Mouse (Mus musculus) 416B (cell line): Measurements from ENCODE around the gene Wnt9a.
"Not testable (repeated sequence)": the region's sequence is repeated elsewhere in the genome, so short reads cannot be mapped to it uniquely, and the experiment has no call there.

ENCODE experiments used
- DNase-seq: peaks from one replicate; pipeline ENCODE4 v3.0.0; 2011; ENCODE audit warnings: low read depth

Gene Wnt9a

DNA sequence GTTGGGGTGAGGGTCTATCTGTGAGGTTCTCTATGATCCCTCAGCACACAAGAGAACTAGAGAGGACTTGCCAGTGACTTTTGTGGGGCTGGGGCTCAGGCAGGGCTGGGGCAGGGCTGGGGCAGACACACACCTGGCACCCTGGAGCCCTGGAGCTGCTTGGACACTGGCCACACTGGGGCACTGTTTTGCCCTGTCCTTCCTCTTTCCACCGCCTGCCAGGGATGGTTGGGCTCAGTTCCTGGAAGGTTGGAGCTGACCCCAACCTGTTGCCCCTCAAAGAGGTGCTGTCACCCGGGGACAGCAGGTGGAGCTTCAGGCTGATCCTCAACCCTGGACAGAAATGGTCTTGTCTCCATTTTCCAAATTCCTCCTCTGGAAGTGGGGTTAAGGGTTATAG is 29.2 kb downstream of the Wnt9a start:
- no peak for DNase-seq

DNA sequence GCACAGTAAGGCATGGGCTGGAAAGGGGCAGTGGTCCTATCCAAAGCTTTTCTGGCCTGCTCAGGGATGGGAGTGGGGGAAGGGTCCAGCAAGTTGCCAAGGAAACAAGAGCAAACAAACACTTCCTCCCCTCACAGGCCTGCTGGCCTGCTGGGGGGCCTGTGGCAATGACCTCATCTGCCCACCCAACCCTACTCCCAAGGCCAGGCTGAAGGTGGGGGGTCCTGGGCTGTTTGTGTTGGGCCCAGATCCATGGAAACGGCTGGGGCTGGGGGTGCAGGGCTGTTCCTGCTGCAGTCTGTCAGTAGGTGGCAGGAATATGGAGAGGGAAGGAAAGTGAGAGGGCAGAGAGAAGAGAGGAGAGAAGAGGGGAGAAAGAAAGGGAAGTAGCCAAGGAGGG is 29.7 kb downstream of the Wnt9a start:
- DNase-seq, result no peak

DNA sequence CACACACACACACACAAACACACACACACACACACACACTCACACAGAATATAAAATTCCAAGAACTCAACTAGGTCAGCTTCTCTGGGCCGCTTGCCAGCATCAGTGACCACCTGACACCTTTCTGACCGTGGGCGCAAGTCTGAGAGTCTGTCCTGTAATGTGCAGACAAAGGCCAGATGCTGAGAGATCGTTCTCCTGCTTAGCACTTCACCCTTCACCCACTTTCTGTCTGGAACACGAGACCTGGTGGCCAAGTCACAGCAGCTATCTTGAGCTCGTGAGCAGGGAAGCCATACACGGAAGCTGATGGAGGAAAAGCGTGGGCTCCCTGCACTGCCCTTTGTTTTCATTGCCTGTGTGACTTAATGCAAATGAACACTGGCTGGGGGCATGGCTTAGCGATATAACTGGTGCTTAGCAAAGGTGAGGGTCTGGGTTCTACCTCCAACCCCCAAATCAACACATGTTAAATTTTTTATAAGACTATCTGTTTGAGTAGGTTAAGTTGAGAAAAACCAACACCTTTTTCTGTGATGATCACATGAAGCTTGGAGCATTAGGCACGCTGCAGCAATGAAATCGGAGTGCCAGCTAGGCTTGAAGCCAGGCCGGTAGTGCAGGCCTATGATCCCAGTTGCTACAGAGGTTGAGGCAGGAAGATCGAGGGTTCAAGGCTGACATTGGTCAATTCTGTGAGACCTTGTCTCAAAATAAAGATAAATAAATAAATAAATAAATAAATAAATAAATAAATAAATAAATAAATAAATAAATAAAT is 31.4 kb downstream of the Wnt9a start:
- no peak for DNase-seq

DNA sequence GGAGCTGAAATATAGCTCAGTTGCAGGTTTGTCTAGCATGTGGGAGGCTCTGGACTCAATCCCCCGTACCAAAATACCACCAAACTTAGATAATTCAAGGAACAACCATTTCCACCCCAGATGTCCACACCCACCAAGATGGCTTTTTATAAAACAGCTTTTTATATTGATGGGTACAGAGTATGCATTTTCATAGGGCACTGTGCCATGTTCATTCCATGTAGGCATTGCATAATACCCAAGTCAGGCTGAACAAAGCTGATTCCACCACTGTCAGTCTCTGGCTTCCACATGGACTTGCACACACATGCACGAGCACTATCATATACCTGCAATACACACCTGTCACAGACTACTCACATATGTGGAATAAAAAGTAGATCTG is 32.0 kb downstream of the Wnt9a start:
- no peak for DNase-seq

DNA sequence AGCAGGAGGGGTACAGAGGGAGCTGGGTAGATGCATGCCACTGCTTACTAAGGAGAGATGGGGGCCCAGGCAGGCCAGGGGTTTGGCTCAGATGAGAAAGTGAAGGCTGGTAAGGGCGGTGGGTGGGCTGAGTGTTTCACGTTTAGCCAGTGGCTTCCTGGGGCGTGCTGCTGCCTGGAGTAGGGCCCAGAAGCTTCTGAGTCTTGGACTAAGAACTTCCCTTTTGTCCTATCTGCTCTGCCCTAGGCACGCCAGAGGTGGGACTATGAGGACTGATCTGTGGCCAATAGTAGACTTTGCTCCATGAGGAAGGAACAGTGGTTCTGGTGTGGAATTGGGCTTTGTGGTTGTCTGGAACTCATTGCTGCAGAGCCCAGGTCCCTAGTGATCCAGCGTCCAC is 36.2 kb downstream of the Wnt9a start:
- no peak for DNase-seq

DNA sequence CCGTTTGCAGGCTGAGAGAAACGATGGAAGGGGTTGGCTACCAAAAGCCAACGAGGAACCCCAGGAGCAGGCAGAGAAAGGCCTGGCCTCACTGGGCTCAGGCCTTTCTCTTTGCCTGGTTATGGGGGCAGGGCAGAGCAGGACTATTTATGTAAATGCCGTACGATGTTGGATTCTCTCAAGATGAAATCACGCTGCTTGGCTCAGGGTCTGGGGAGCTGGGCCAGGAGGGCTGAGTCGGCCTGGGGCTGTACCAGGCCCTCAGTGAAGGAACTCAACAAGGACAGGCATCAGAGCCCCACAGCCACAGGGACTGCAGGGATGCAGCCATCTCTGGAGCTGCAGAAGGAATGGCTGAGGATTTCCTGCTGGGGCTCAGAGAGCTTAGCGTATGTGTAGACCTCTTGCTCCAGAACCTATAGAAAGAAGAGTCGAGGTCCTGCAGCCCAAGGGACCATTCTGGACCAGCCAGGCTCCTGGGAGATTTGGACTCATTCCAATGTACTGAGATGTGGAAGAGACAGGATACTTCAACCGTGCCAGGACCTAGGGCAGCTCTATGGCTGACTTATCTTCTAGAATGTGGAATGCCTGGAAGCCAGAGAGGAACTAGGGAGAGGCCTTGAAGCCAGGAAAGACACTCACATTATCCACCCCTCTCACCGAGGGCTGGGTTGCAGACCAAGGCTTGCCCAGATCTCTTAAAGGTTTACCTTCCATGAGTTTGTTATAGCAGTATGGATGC is 39.6 kb downstream of the Wnt9a start:
- no peak for DNase-seq

DNA sequence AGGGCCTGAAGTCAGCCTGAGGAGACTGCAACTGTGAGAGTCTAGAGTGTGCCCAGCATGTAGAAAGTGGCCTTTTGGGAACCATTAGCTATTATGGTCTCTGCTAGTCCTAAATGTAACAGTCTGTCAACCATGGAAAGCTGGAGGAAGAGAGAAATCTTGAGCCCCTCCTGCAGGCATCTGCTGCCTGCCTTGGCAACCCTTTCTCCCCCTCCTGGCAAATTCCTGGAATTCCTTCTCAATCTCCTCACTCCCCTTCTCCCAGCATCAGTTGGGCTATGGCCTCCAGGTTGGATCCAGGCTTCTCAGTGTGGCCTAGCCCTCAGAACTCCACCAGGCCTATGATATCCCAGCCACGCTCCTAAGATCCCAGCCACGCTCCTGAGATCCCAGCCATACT is 43.6 kb downstream of the Wnt9a start:
- DNase-seq, result no peak

DNA sequence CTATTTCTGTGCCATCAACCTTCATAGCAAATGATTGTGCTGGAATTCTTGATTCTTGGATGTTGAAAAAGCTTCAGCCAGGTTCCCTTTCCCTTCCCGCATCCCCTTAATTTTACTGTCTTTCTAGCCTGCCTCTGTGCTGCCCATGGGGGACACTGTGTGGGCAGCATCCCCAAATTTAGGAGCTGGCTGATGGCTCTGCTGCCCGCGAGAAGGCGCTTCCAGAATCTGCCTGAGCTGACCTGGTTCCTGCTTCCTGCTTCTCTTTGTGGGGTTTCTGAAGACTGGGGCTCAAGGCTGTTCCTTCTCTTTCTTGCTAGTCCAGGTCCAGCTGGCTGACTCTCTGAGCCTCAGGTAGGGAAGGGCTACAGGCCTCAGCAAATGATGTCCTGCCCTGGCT is 48.1 kb downstream of the Wnt9a start:
- DNase-seq, result no peak

DNA sequence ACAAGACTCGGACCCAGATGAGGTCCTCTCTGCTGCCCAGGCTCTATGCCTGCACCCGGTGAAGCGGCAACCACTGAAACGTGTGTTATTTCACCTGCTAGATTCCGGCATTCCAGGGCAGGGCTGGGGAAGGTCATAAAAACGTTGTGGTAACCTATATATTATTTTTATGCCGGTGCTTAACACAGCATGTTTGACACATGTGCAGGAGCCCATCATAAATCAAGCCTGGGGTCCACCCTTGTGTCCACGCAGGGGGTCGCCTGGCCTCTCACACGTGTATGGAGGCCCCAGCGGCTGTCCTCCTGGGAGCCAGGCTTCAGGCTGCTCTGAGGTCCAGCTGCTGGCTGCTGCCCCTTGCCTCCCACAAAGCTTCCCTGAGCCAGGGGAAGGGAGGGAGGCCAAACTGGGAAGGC is 50.2 kb downstream of the Wnt9a start:
- DNase-seq, result no peak

DNA sequence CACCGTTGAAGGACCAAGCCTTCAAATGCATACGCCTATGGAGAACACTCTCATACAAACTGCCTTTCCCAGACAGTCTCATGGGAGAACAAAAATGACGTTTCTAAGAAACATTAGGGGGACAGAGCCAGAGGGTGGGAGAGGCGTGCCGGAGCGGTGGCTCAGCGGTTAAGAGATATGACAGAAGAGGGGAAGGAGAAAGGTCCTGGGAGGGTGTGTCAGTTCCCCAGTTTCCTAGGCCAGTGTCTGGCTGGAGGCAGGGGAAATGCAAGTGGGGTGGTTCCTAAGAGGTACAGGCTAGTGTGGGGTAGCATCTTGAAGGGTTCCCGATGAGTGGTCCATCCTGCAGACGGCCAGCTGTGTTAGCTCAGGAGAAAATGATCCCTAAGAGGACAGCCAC is 54.6 kb downstream of the Wnt9a start:
- no peak for DNase-seq

DNA sequence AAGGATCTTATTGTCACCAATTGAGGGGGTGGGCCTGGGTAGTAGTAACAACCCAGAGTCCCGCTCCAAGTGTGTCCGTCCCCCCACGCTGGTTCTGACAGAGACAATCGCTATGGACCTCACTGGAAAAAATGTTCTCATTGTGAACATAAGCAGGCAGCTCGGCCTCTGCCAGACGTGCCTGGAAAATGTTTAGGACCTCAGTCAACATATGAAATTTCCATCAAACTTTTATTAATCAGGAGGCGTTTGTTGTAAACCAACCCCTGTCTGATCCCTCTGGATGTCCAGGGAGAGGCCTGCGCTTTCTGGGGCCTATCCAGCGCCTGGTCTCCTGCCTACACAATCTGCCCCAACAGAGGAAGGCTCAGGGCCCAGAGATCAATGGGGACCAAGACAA is 57.3 kb downstream of the Wnt9a start:
- DNase-seq, result no peak

DNA sequence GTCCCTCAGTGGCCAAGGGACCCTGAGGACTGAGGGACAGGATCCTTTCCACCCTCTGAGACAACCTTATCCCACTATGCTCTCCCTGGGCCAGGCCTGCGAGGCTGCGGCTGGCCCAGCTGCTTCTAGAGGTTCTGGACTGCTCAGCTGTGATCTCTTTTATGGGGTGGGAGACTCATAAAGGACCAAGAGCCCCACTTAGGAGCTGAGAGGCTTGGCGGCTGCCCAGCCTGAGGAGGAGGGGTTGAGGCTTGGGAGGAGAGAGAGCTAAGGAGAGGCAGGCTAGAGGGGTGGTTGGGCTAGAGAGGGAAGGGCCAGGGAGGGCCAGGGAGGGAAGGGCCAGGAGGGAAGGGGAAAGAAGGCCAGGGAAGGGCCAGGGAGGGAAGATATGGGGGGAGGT is 57.7 kb downstream of the Wnt9a start:
- no peak for DNase-seq

DNA sequence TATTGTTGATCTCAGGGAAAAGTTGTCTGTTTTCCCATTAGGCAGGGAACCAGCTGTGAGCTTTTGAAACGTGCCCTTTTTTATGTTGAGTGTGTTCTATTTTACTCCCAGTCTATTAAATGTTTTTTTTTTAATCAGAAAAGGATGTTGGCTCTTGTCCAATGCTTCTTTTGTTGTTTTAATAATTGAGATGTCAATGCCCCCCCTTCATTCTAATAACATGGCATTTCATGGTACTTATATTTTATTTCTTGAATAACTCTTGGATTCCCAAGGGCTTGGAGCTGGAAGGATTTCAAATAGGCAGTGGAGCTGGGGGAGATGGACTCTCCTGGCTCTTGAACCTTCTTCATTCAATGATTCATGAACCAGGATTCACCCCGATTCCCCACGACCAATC is 59.3 kb downstream of the Wnt9a start:
- DNase-seq, result no peak

DNA sequence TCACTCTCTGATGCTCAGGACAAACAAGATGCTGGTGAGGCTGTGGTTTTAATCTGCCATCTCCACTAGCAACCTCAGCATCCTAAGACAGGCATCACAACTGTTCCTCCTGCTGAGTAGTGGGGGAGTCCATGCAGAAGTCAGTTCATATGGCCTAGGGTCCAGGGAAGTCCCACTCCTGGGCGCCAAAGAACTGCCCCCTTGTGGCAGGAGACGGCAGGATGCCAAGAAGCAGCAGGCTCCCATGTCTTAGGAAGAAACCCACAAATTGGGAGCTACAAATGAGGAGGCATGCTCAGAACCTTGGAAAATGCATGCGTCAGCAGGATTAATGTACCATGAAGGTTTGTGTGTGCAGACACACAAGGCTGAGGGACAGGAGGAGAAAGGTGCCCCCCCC is 59.9 kb downstream of the Wnt9a start:
- peak; percentile 16 for DNase-seq

DNA sequence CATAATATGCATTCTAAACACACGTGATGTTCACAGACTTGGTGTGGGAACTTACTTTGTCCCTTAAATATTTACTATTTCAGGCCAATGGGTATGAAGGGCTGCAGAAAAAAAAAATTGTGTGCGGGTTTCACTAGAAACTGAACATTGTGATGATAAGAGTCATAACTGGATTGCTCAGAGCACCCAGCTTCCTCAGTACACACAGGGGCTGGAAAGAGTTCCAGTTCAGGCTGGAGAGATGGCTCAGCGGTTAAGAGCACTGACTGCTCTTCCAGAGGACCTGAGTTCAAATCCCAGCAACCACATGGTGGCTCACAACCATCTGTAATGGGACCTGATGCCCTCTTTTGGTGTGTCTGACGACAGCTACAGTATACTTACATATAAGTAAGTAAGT is 61.2 kb downstream of the Wnt9a start:
- not testable (repeated sequence) for DNase-seq

DNA sequence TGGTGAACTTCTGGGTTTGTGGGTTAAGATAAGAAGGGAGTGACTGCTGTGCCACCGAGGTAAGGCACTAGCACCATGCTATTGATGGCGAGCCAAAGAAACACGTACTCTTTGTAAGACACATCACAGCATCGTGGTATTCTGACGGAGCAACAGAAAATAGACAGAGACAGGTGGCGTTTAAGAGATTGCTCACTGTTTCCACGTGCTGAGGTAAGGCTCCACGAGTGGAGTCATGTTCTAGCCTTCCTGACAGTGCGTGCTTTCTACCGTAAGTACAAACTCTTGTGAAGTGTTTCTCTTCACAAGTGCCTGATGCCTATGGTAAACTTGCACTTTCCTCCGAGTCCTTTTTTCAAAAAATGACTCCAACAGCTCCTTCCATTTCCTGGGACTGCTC is 63.1 kb downstream of the Wnt9a start:
- DNase-seq, result no peak

DNA sequence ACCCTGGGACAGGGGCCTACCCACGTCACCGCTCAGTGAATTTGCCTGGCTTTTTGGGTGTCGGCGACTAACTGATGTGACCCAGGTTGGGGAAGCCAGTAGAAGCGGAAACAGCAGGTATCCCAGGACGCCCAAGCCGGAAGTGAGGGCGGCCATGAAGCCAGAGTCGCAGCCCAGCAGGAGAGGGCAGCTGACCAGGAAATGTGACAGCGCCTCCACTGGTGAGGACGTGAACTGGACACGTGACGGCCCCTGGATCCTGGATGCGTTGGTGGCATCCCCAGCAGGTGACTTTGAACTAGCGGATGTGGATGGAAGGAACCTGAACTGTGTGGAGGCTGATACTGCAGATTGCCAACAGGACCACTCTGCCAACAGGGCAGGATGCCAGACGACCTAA is 68.7 kb downstream of the Wnt9a start, which contains the start of gene Prss38:
Gene Prss38, minus strand, starts transcription at position 183 of the 400 bp plus-strand sequence.
- no peak for DNase-seq

DNA sequence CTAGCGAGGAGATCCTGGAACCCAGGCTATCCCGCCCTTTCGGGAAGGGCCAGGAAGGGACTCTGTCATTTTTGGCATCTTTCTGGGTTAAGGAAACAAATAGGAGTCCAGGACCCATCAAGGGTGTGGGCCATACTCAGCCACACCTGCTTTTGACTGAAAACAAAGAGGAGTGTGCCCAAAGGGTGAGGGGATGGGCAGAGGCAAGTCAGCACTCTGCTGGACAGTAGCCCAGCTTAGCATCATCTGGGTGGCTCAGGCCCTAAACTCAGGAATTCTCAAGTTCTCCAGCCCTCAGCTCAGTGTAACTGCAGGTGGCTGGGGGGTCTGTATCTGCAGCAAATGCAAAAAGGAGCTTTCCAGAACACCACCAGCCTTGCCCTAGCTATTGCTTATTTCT is 71.3 kb downstream of the Wnt9a start:
- no peak for DNase-seq

DNA sequence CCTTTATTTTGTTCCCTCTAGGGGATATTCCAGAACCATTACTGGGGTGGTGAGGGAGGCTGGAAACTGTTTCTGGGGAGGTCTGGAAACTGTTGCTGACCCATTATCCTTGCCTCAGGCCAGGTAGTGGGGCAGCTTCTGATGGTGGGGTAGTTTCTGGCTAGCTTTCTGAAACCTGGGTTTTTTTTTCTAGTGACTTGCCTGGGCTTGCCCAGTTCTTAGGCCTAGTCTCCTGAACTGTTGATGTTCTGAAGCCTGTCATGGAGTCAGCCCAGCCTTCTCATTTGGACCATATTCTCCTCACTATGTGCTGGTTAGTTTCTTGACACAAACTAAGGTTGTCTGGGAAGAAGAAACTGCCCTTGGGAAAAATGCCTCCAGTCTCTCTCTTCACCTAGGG is 72.8 kb downstream of the Wnt9a start:
- no peak for DNase-seq
